Mouse (Mus musculus) embryonic facial prominence, embryonic 10.5 days (tissue): ENCODE measurements around the gene Prkn. TPM values are rescaled to one million over a fixed set of nuclear protein-coding genes. Genes with fewer than 3 reads are reported as not detected.

Experiments used
- DNase-seq: peaks from one replicate; pipeline ENCODE4 v3.0.0-alpha.2; 2017; ENCODE audit warnings: low spot score
- H3K27ac ChIP-seq: fragments of 300-500 bp; sonication (generic); replicated peaks from 2 replicates; pipeline ENCODE4 v1.5.1; 2016; ENCODE audit warnings: mild to moderate bottlenecking
- H3K27me3 ChIP-seq: fragments of 300-500 bp; sonication (generic); replicated peaks from 2 replicates; pipeline ENCODE4 v1.6.1; 2016; ENCODE audit warnings: low read depth, mild to moderate bottlenecking; ENCODE audit not compliant: poor library complexity, severe bottlenecking
- H3K36me3 ChIP-seq: fragments of 300-500 bp; sonication (generic); replicated peaks from 2 replicates; pipeline ENCODE4 v1.6.1; 2016; ENCODE audit warnings: mild to moderate bottlenecking, moderate library complexity
- H3K4me1 ChIP-seq: fragments of 300-500 bp; sonication (generic); 2 replicates; pipeline ENCODE4 v1.6.1; 2016
- H3K4me3 ChIP-seq: fragments of 300-500 bp; sonication (generic); 2 replicates; pipeline ENCODE4 v1.5.1; 2016; ENCODE audit warnings: mild to moderate bottlenecking, moderate library complexity
- H3K9me3 ChIP-seq: fragments of 300-500 bp; sonication (generic); 2 replicates; pipeline ENCODE4 v1.6.1; 2016; ENCODE audit warnings: mild to moderate bottlenecking
- WGBS: fragments of 180-500 bp; shearing (Covaris S2); methylation state at CpG from one replicate; pipeline ENCODE4 v1.1.7; 2016; 5-methylcytosine and 5-hydroxymethylcytosine counted together
- polyA plus RNA-seq: library from polyadenylated mRNA; unstranded; fragments of >200 nt; fragmentation: Nextera tagmentation; extraction: Ambion mirVana; gene quantifications from 2 replicates; pipeline ENCODE4 v1.2.1, GENCODE M21; 2016

The Prkn gene
- polyA plus RNA-seq, 1 experiment from 2014 or later, result 1.1 TPM

DNA sequence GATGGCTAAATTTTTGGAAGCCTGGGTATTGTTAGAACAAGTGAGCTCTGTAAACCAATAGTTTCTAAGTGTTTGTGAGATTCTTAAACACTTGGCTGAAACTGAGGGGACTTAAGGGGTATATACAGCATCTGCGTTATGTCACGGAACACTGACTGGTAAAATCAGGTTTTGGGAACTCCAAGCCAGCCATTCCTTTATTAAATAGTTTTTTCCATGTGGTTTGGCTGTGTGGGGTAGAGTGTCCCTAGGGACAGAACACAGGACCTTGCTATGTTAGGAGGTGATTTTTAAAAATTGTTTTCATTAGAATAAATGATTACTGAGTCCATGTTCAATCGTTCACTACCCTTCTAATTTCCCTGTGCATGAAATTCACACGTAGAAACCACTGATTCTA is 190.8 kb downstream of the Prkn start:
- Histone ChIP-seq H3K4me3 (no peak overlapping the region), H3K27me3 (no peaks in the 10 kb centered on the region), H3K9me3 (no peaks in the 10 kb centered on the region), H3K27ac (no peak overlapping the region), H3K36me3 (no peaks in the 10 kb centered on the region), H3K4me1 (no peaks in the 10 kb centered on the region)
- no peak for DNase-seq
- 87% methylated on average over 4 of the region's 4 CpGs for WGBS

GRCm38 (mm10) chr17:11032366-11032765 is 192.2 kb downstream of the Prkn start:
- no peak for DNase-seq
- H3K4me1 ChIP-seq, result no peaks in the 10 kb centered on the region
- H3K27ac ChIP-seq, result no peak overlapping the region
- no peaks in the 10 kb centered on the region for H3K36me3 ChIP-seq
- H3K9me3 ChIP-seq, result no peaks in the 10 kb centered on the region
- no peaks in the 10 kb centered on the region for H3K27me3 ChIP-seq
- no peak overlapping the region for H3K4me3 ChIP-seq
- 89% methylated on average over 2 of the region's 2 CpGs for WGBS

GRCm38 (mm10) chr17:11033594-11033993 is 193.4 kb downstream of the Prkn start:
- Histone ChIP-seq H3K27ac (no peak overlapping the region), H3K9me3 (no peaks in the 10 kb centered on the region), H3K27me3 (no peaks in the 10 kb centered on the region), H3K4me3 (no peak overlapping the region), H3K4me1 (no peaks in the 10 kb centered on the region), H3K36me3 (no peaks in the 10 kb centered on the region)
- no peak for DNase-seq
- 65% methylated on average over 2 of the region's 2 CpGs for WGBS

DNA sequence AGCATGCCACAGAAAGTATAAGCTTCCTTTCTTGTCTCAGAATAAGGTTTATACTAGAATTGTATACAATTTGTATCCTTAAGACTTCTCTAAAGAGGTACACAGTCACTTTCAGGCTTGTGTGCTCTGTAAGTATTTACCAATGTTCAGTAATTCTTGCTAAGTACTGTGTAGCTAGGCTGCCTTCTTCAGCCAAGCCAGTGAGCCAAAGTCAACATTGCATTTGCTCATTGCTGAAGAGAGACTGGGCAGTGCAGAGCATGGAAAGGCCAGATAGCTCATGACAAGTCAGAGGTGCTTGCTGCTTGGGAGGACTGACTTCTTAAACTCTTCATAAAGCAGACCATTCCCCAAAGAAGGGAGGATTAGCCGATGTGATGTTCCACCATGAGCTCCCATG is 198.1 kb downstream of the Prkn start:
- no peaks in the 10 kb centered on the region for H3K36me3 ChIP-seq
- DNase-seq, result no peak
- no peaks in the 10 kb centered on the region for H3K4me1 ChIP-seq
- no peaks in the 10 kb centered on the region for H3K9me3 ChIP-seq
- 89% methylated on average over 1 of the region's 1 CpGs for WGBS
- no peak overlapping the region for H3K27ac ChIP-seq
- no peaks in the 10 kb centered on the region for H3K27me3 ChIP-seq
- no peak overlapping the region for H3K4me3 ChIP-seq

DNA sequence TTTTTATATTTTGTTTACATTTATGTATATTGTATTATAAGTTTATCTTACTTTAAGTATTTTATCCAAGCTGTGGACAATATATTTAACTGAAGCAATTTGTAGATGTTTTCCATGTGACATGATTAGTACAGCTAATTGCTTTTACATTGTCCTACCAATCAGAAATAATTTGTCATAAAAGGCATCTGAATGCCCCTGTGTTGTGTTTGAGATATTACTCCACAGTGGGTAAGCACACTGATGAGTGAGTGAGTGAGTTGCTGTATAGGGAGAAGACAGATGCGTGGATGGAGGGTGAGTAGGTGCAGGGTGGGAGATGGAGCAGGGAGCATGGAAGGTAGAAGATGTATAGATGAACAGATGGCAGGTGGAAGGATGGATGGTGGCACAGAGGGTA is 218.8 kb downstream of the Prkn start:
- no peaks in the 10 kb centered on the region for H3K27me3 ChIP-seq
- no peak overlapping the region for H3K27ac ChIP-seq
- no peaks in the 10 kb centered on the region for H3K36me3 ChIP-seq
- no peaks in the 10 kb centered on the region for H3K4me1 ChIP-seq
- no peaks in the 10 kb centered on the region for H3K9me3 ChIP-seq
- no peak overlapping the region for H3K4me3 ChIP-seq
- DNase-seq, result no peak
- WGBS, result 90% methylated on average over 1 of the region's 1 CpGs

- Histone ChIP-seq H3K4me1 (peaks cover 17% of the 10 kb centered on the region), H3K36me3 (no peaks in the 10 kb centered on the region), H3K4me3 (peak overlapping the region; percentile 43), H3K27ac (peak overlapping the region; percentile 81), H3K9me3 (no peaks in the 10 kb centered on the region), H3K27me3 (peaks cover 5% of the 10 kb centered on the region; the same call in 1 of the 2 replicates)
- 3% methylated on average over 16 of the region's 16 CpGs for WGBS
- peak; percentile 72 for DNase-seq
Observed at GRCm38 (mm10) chr17:11067076-11067703, 227.0 kb downstream of the Prkn start.

GRCm38 (mm10) chr17:11067704-11068475 is 227.7 kb downstream of the Prkn start:
- 3% methylated on average over 14 of the region's 14 CpGs for WGBS
- Histone ChIP-seq H3K27ac (peak overlapping the region; percentile 81), H3K4me1 (peaks cover 17% of the 10 kb centered on the region), H3K4me3 (peak overlapping the region; percentile 43), H3K36me3 (no peaks in the 10 kb centered on the region), H3K27me3 (peaks cover 5% of the 10 kb centered on the region; the same call in 1 of the 2 replicates), H3K9me3 (no peaks in the 10 kb centered on the region)
- peak; percentile 77 for DNase-seq

GRCm38 (mm10) chr17:11070996-11071395 is 230.8 kb downstream of the Prkn start:
- Histone ChIP-seq H3K36me3 (no peaks in the 10 kb centered on the region), H3K27me3 (peaks cover 4% of the 10 kb centered on the region), H3K4me3 (no peak overlapping the region), H3K27ac (no peak overlapping the region), H3K9me3 (no peaks in the 10 kb centered on the region), H3K4me1 (peaks cover 17% of the 10 kb centered on the region)
- DNase-seq, result no peak

DNA sequence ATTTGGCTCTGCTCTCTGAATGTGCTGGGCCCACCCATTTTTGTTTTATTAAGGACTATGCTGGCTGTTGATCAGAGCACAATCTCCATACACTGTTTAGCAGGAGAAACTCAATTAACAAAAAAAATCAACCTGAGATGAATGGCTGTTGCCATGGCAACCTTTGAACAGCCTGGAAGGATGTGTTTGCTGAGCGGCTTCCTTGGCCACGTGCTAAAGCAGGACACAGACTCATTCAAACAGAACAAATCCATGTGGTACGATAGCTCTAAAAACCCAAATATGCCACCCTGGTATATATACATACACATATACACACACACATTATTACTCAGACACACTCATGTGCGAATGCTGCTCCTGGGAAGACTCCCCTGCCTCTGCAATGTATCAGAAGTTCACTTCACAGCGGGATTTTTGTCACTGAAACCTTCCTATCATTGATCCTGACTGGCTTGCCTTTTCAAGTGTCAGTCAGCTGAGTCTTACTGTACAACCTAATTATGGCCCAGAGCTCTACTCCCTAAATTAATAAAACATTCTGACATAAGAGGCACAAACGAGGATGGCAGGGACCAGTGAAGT is 236.2 kb downstream of the Prkn start:
- 73% methylated on average over 6 of the region's 6 CpGs for WGBS
- DNase-seq, result peak; percentile 22

DNA sequence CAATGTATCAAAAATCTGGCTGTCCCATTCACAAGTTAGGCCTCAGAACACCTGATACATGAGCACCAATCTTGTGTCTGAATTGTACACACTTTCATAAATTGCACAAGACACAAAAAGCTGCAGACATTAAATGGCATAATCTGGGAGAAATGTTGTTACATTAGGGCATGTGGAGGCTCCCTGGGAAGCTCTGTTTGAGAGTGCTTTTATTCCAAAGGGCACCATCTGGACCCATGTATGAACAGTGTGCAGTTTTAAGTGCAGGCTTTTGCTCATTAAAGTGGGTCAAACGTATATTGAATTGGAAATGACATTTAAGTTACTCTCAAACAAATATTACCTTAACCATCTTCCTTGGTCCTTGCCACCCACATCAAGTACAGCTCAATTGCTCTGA is 246.3 kb downstream of the Prkn start:
- 65% methylated on average over 1 of the region's 1 CpGs for WGBS
- no peak overlapping the region for H3K4me3 ChIP-seq

More for the DNA sequence above, 236.2 kb downstream of the Prkn start:
- Histone ChIP-seq H3K4me1 (peaks cover 5% of the 10 kb centered on the region; the same call in 1 of the 2 replicates), H3K4me3 (no peak overlapping the region), H3K27me3 (no peaks in the 10 kb centered on the region; the same call in 1 of the 2 replicates), H3K36me3 (no peaks in the 10 kb centered on the region), H3K27ac (no peak overlapping the region), H3K9me3 (no peaks in the 10 kb centered on the region)

DNA sequence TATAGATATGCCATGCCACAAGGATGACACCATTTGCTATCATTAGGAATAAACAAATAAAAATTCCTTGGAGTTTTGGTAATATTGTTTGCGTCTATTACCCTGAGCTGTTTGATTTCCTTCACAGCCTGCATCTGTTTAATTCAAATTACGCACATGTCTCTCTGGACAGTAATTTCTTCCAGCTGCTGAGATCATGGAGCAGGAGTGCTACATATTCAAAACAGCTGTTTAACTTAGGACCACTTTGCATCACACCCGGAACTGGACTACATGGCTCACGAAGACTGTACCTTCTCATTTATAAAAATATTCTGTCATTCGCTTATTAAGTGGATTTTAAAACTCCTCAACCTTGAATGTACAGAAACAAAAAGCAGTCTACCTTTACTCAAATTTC is 246.9 kb downstream of the Prkn start:
- H3K27me3 ChIP-seq, result no peaks in the 10 kb centered on the region
- H3K9me3 ChIP-seq, result no peaks in the 10 kb centered on the region
- no peak overlapping the region for H3K27ac ChIP-seq
- no peak overlapping the region for H3K4me3 ChIP-seq
- DNase-seq, result peak; percentile 27
- H3K4me1 ChIP-seq, result peaks cover 22% of the 10 kb centered on the region
- no peaks in the 10 kb centered on the region for H3K36me3 ChIP-seq
- WGBS, result 54% methylated on average over 5 of the region's 5 CpGs

More for the DNA sequence above, 246.3 kb downstream of the Prkn start:
- Histone ChIP-seq H3K9me3 (no peaks in the 10 kb centered on the region), H3K36me3 (no peaks in the 10 kb centered on the region), H3K4me1 (peaks cover 22% of the 10 kb centered on the region), H3K27ac (no peak overlapping the region), H3K27me3 (no peaks in the 10 kb centered on the region)
- no peak for DNase-seq

DNA sequence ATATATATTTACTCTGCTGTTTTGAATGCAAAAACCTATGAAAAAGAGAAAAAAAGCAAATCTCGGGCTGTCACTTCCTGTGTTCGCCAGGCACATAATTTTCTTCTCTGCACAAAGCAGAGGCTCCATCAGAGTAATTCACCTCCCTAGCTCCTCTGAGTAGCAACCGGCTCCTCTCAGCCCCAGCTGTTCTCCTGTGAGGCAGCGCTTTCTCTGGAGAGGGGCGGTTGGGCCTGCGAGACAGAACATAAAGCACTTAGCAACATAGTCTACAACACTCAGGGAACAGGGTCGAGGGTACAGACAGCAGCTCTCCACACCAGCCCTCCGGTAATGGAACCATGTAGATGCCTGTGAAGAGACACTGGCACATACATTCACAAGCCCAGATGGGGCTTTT is 247.6 kb downstream of the Prkn start:
- peaks cover 26% of the 10 kb centered on the region for H3K4me1 ChIP-seq
- H3K4me3 ChIP-seq, result no peak overlapping the region
- no peaks in the 10 kb centered on the region for H3K9me3 ChIP-seq
- peak overlapping the region; percentile 57; the same call in 1 of the 2 replicates for H3K27ac ChIP-seq
- DNase-seq, result peak; percentile 51
- no peaks in the 10 kb centered on the region for H3K36me3 ChIP-seq
- WGBS, result 39% methylated on average over 8 of the region's 8 CpGs
- no peaks in the 10 kb centered on the region for H3K27me3 ChIP-seq

DNA sequence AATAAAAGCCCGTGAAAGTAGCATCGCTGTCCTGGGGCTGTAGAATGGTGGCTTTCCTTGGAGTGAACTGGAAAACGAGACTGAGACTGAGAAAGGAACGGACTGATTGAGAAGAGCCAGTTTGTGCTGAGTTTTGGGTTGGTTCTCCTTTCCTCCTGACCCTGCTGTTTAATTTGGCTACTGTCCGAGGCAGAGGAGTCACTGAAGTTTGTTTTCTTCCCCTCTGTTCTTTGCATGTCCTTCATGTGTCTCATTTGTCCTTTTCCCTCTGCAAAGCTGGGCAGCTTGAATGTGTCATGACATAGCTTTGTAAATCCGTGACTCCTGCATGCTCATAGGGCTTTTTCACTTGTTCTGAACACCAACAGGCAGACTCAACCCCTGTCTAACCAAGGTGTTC is 249.2 kb downstream of the Prkn start:
- H3K4me1 ChIP-seq, result peaks cover 32% of the 10 kb centered on the region
- no peak overlapping the region for H3K4me3 ChIP-seq
- no peak for DNase-seq
- H3K27ac ChIP-seq, result no peak overlapping the region
- no peaks in the 10 kb centered on the region for H3K9me3 ChIP-seq
- H3K27me3 ChIP-seq, result no peaks in the 10 kb centered on the region
- H3K36me3 ChIP-seq, result no peaks in the 10 kb centered on the region
- 84% methylated on average over 6 of the region's 6 CpGs for WGBS
